Mouse (Mus musculus) thymus, postnatal 10 days (tissue): Measurements from ENCODE around the gene Akr7a5.

Source experiments
- DNase-seq, 2 experiments: peaks; one replicate each; pipeline ENCODE4 v3.0.0; 2021; ENCODE audit warnings: low spot score in 2 of 2

Gene Akr7a5

DNA sequence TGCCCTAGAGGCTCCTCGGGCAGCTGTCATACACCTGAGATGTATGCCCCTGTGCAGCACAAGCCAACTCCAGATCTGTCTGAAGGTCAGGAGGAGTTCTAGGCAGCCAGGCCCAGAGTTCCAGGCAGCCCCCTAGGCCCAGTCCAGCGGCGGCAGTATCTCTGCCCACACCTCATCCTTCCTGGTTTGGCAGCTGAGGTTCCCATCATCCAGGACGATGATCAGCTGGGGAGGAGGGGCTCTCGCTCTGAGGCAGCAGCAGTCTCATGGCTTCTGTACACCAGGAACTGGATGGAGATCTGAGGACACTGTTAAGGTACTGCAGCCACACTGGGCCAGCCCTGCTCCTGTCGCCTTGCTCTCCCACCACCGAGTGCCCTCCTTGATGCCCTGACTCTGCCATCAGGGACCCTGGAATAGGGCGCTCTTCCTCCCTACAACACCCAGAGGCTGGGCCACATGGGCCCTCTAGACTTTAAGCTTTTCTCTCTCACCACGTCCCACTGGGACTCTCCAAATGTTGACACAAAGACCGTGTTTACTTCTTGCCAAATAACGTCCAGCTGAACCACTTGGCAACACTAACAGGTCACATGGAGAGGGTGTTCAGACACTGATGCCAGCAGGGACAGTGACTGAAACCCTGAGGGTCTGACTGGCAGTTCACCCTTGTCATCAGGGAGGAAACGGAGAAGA lies 11.7 kb upstream of the Akr7a5 start:
- DNase-seq: no peak

DNA sequence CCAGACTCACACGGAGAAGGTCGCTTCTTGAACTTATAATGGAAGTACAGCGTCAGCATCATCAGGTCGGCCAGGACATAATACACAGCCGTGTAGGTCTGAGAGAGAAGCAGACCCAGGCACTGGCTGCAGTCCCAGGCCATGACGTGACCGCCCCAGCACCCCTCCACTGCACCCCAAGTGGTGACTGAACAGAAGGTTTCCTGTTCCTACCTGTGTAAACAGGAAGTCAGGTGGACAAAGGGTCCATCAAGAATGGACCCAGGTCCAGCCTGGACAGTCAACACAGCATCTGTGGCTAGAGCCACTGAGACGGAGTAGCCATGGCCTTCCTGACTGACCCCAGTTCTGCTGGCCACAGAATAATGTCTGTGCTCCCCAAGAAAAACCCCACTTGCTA lies 8.8 kb upstream of the Akr7a5 start:
- no peak for DNase-seq

DNA sequence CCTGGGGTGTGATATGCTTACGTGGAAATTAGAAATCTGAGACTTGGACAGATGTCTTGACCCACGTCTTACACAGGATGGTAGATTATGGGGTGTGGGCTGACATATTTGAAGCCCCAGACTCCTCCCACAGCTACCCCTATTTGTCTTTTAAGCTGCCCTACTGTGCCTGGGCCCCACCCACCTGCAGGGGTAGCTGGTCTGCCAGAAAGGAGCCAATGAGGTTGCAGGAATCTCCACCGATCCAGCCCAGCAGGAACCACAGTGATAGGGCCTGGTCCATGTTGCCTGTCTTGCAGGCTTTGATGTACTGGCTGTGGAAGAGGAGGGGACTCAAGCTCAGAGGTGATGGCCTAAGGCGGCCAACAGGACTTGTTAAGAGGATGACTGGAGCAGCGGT lies 8.3 kb upstream of the Akr7a5 start:
- no peak for DNase-seq

DNA sequence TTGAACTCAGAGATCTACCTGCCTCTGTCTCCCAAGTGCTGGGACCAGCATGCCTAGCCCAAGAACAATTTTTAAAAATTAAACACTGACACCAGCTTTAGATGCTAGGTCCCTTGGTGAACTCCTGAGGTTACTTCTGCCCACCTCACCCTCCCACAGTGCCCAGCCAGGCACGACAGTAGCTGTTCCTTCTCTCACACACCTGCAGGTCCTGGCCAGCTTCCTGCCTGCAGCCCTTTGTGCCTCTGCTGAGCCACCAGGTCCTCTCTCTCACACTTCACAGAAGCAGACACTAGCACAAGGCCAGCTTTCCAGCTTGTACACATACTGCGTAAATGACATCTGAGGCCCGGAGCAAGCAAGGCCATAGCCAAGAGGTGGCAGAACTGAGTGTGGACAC lies 5.0 kb upstream of the Akr7a5 start:
- DNase-seq: no peak

DNA sequence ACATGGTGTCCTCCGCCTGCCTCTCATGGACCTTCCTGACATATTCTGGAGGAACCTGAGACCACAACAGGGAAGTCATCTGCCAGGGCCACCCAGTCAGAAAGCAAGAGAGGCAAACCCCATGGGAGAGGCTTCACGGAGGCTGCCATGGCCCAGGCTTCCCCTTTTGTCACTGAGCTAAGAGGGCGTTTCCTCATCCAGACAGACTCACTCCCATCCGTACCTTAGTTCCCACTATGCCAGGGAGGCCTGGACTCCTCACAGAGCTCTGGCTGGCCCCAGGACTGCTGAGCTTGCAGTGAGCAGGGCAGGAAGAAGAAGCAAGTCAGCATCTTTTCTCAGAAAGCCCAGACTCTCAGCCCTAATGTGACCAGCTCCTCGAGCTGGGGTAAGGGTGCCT lies 2.6 kb upstream of the Akr7a5 start:
- DNase-seq: no peak

DNA sequence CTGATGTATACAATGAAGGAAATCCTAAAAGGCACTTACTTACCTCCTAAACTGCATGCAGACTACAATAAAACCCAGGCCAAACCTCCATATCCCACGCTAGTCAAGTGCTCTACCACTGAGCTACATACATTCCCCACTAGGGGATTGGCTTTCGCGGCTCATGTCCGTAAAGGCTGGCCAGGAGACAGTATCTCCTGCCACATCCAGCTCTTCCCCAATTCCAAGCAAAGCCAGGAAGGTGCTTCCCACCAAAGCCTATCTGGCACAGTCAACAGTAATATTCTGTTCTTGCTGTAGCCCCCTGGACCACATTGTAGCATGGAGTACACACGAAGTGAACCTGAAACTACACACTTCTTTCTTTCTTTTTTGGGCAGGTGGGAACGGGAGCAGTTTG lies 893 bp upstream of the Akr7a5 start:
- DNase-seq: no peak

DNA sequence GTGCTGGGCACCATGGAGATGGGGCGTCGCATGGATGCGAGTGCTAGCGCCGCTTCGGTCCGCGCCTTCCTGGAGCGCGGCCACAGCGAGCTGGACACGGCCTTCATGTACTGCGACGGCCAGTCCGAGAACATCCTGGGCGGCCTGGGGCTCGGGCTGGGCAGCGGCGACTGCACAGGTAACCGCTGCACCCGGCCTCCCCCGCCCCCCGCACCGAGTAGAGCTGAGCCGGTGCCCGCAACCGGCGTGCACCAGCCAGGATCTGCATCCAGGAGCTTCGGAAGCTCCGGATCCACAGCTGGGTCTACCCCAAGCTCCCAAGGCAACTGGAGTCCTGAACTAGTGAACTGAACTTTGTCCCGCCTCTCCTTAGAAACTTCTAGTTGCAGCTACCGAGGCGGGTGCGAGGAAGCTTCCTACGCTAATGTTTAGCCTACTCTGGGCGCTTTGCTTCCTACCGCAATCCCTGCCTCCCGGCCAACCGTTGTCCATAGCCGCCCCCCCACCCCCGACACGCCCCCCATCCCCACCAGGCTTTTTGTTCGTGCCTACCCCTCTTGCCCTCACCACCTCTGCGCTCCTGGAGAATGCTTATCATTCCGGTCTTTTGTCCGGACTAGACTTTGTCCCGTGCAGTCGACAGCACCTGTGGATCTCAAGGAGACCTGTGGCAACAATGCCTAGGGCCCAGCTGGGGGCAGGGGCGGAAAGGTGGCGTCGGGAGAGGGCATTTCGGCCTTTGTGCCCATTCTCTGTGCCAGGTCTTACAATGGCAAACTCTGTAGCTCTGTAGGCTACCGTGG lies 556 bp downstream of the Akr7a5 start:
- DNase-seq: no peak

DNA sequence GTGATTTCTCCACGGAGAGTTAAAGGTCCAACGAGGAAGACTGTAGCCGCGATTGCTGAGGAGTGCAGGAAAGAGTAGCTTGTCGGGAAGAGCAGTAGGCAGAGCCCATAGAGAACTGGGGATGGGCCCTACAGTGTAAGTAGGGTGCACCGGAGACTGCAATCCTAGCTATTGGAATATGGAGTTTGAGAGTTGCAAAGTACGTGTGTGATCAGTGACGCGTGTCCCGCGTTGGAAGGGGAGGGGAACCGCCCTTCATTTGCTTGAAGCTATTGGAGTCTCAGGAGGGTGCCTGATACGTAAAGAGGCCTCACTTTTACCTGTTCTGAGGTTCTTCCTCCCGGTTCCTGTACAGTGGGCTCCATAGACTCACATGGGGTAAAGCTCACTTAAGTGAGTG lies 1.2 kb downstream of the Akr7a5 start:
- DNase-seq: no peak

DNA sequence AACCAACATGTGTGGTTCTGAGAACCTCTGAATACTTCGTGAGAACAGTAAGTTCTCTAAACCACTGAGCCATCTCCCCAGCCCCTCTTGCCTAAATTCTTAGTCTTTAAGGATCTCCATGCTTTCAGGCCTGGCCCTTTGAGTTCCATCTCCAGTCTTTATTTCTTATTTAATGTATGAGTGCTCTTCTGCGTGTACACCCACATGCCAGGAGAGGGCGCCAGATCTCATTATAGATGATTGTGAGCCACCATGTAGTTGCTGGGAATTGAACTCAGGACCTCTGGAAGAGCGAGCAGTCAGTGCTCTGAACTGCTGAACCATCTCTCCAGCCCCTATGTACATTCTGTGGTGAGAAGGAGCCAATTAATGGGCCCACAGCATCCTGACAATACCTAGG lies 2.1 kb downstream of the Akr7a5 start:
- DNase-seq: peak in 1 of 2 experiments; percentile 61

DNA sequence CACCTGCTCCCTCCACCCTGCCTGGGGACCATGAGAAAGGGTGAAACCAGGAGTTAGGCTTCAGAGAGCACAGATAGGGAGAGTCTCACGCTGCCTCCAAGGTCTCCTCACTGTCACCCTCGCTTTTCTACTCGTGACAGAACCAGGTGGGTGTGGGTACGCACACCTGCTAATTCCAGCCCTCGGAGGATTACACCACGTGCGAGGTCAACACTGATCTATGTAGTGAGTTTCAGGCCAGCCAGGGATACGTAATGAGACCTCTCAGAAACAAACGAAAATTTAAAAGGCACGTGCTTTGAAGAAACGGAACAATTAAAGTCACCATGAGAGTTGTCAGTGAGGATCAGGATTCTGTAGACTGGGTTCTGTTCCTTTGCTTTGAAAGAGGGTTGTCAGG lies 7.9 kb downstream of the Akr7a5 start:
- no peak for DNase-seq

DNA sequence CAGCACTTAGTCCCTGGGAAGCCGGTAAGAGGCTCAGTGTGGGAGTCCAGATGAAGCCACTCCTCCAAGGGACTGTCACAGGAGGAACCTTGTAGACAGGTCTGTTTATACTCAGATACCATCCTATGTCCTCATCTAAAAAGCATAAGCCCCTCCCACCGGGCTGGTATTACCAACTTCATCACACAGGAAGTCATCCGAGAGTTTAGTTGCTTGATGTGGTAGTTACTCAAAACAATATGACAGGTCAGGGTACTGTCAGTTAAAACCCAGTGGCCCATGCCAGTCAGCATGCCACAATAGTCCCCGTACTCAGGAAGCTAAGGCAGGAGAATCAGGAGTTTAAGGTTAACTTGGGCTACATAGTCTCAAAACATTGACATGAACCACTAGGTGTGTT lies 9.2 kb downstream of the Akr7a5 start:
- no peak for DNase-seq

DNA sequence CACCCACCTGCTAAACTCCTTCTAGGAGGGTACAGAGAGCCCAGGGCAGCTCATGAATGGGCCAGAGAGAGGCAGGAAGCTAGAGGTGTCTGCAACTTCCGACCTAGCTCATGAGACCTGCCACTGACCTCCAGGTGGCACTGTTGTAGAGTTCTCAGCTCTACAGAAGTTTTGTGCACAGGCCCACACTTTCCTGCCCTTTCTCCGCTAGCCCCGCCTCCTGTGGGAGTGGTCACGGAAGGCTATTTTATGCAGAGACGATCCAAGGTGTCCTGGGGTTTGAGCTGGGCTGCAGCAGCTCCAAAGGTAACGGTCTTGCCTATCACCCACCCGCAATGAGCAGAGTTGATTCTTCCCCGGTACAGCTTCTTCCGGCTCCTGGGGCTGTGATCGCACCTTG lies 20.1 kb downstream of the Akr7a5 start:
- DNase-seq: peak; percentile 78 to 83

DNA sequence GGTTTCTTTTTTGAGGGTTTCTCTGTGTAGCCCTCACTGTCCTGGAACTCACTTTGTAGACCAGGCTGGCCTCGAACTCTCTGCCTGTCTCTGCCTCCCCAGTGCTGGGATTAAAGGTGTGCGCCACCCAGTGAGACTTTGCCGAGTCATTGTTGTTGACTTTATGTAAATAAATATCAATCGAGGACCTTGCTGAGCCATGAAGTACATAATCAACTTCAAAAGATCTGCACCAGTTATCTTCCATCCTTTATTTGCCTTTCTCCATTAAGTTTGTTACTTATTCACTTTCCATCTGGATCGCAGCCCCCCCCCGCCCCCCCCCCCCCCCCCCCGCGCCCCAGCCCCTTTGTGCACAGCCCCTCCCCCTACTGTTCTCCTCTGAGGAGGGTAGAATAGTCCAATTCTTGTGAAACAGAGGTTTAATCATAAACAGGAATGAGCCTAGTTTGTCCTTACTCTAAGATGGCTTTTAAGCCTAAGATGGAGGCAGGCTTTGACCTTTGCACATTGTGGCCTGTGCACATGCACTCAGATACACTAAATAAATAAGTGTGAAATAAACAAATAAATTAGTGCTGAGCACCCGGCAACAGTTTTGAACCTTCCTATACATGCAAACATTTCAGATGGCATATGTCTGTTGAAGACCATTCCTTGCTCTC lies 24.2 kb downstream of the Akr7a5 start:
- no peak for DNase-seq

DNA sequence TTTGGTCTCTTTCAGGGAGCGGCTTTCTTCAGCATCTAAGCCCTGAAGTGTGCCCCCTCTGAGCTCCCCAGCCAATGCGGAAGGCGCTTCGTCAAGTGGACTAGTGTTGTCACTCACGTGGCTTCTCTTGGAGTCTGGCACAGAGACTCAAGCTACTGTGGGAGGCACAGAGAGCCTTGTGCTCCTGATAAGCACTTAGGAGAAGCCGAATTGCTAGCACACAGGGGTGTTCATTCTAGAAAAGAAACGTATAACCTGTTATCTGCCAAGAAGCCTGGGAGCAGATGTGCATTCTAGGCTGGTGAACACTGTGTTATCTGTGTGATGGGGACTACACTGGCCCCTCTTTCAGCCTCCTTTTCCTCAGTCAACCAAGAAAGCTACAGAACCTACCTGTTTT lies 25.0 kb downstream of the Akr7a5 start:
- no peak for DNase-seq

DNA sequence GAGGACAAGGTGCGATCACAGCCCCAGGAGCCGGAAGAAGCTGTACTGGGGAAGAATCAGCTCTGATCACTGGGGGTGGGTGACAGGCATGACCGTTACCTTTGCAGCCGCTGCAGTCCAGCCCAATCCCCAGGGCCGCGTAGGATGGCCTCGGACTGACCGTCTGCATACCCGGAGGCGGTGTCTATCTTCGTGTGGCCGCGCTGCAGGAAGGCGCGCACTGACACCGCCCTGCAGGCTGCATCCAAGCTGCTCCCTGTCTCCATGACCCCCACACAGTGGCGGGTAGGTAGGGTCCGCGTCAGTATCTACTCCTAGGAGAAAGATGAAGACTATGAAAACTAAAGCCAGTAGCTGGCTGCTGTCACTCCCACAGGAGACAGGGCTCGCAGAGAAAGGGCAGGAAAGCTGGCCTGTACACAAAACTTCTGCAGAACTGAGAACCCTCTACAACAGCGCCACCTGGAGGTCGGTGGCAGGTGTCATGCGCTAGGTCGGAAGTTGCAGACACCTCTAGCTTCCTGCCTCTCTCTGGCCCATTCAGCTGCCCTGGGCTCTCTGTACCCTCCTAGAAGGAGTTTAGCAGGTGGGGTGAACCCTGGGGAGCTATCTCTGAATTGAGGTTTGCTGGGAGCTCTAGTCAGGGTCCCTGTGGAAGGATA lies 26.4 kb downstream of the Akr7a5 start:
- peak; percentile 60 to 84 for DNase-seq

DNA sequence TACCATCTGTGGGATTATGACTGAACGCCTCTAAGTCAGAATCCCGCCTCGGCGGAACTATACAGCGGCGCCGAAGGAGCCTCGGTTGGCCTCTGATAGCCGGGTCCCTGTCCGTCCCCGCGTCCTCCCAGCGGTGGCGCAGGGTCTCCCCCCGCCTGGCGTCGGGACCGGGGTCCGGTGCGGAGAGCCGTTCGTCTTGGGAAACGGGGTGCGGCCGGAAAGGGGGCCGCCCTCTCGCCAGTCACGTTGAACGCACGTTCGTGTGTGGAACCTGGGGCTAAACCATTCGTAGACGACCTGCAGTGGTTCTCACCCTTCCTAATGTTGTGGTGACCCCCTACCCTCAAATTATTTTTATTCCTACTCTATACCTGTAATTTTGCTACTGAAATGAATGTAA lies 27.6 kb downstream of the Akr7a5 start:
- no peak for DNase-seq

DNA sequence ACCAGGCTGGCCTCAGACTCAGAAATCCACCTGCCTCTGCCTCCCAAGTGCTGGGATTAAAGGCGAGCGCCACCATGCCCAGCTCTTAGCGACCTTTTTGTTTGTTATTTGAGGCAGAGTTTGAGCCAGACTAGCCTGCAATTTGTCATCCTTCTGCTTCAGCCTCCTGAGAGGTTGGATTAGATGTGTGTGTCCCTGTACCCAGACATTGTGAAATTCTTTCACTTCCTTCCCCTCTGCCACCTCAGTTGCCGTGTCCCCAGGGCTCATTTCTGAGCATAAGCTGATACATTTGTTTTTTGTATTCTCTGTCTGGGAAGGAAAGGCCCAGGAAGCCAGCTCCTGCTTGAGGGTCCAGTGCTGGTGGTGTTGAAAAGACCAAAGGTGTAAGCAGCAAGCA lies 30.3 kb downstream of the Akr7a5 start:
- no peak for DNase-seq

DNA sequence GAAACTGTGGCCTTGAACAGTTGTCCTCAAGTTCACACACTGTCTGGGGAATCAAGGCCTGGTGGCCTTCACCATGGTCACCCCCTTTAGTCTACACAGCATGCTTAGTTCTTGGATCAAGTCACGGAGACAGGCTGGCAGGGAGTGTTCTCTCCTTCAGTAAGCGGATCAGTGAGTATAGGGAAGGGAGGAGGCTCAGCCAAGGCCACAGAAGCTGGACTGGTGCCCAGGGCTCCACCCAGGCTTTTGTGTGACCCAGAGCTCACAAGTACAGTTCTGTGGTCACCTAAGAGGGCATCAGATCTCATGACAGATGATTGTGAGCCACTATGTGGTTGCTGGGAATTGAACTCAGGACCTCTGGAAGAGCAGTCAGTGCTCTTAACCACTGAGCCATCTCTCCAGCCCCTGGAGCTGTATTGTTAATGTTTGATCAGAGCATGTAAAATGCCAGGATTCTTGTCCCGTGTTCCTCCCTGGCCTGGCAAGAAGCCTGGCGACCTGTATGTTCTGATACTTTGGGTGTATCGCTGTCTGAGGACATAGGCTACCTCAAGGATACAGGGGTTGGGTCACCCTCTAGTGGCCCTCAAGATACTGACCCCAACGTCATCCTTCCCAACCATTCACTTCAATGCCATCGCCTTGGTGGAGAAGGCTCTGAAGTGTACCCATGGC lies 31.2 kb downstream of the Akr7a5 start:
- DNase-seq: no peak

DNA sequence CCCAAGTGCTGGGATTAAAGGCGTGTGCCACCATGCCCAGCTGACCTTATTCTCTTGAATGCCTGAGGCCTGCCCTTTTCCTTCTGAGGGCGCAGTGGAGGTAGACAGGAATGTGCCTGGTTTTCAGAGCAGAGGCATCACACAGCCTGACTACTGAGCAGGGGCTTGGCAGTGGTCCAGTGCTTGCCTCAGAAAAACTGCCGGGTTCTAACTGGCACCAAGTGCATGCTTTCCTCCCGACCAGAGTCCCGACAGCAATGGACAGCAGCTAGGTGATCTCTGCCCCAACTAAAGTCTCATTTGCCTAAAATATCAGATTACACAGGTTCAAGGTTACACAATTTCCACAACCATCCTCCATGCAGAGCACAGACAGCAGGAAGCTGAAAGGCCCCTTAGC lies 33.2 kb downstream of the Akr7a5 start:
- no peak for DNase-seq

DNA sequence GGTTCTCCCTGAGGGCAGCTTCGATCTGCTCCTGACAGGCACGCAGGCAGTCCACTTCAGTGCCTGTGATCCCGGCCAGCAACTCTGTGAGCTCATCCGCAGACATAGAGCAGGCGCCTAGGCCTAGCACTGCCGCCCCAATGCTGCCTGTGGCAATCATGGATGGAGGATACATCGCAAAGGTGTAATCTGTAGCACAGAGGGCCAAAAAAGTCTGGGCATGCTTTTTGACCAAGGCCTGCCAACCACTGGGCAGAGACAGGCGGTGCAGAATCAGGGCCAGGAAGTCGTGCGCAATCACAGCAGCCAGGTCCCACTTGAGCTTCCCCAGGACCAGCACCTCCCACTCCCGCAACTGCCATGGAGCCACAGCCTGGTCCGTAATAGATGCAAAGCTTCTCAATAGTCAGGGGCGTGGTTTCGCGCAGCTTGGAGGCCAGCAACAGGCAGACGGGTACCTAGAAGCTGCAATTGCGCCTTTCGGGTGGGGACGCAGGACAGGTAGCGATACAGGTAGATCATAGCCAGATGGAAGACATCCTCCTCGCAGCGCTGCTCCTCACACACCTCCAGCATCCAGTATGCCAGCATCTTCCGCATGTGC lies 35.0 kb downstream of the Akr7a5 start:
- DNase-seq: no peak

DNA sequence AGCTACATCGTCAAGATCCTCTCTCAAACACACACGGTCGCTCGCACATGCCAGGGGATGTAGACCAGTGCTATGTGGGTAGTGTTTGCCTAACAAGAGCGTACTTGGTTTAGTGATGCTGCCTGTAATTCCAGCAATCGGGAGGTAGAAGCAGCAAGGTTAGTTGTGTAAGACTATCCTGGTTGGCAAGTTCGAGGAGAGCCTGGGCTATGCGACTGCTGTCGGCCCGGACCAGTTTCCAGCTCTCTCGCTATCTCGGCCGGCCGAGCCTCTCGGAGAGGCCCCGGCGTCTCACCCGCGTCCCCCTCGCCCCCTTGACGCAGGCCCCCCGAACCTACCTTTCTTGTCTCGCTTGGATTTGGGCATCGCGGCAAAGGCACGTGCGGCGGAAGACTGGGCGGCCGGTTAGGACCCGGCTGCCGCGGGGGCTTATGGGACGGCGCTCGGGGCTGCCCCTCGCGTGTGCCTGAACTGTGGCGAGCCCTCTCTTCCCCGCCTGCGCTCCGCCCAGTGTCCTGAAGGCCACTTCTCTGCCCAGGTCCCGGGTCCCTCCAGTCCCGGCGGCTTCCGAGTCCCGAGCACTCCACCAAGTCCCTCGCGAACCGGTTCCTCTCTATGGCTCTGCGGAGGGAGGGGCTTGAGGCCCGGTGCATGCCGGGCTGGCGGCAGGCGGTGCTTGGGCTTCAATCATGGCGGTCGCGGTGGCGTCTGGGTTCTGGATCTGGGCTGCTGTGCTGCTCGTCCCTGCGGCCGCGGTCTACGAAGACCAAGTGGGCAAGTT lies 41.6 kb downstream of the Akr7a5 start, which contains the start of the genes Mrto4, Emc1 and Ubr4:
TSS of gene Mrto4 (minus strand) at position 646 of the 781 bp plus-strand sequence.
TSS of gene Emc1 (plus strand) at position 657 of the 781 bp plus-strand sequence.
TSS of gene Ubr4 (plus strand) at position 679 of the 781 bp plus-strand sequence.
- peak; percentile 65 to 71 for DNase-seq
